ENCODE assay signal across 14 mouse cellular contexts in the genomic region with DNA sequence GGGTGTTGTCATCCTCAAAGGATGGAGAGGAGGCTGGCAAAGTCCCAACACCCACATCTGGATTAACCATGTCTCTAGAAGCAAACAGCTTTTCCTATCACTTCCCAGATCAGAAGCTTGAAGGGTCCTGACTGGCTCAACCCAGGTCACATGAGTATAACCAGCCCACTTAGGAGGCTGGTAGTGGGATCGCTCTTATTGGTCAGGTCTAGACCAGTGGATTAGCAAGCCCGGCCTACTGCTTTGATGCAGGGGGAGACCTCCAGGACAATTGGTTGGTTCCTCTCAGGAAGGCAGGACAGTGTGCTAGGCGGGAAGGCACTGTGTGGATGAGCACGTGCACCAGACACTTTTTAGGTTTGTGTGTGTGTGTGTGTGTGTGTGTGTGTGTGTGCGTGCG.
"Had no signal": no experiment of that assay in that cellular context is flagged by ENCODE, and none has a peak within 500 bp of the region (broad histone marks: within the 10 kb centered on the region; RNA-seq: fewer than 3 reads in every experiment).

No protein-coding gene starts in this region.

- H3K27me3 ChIP-seq: limb, embryonic 15.5 days; midbrain, embryonic 13.5 days had no signal

- H3K27ac ChIP-seq: limb, embryonic 15.5 days; liver, embryonic 14.5 days; macrophage; midbrain, embryonic 13.5 days; stomach, postnatal 0 days had no signal

- ATAC-seq: liver, postnatal 0 days; lung, postnatal 0 days; midbrain, embryonic 13.5 days had no signal

- H3K9me3 ChIP-seq: midbrain, embryonic 13.5 days had no signal

- H3K4me1 ChIP-seq: midbrain, embryonic 13.5 days had no signal

- H3K4me3 ChIP-seq: limb, embryonic 15.5 days; midbrain, embryonic 13.5 days had no signal

- H3K9ac ChIP-seq: limb, embryonic 15.5 days; liver, embryonic 14.5 days; liver, postnatal 0 days; lung, embryonic 14.5 days; midbrain, embryonic 13.5 days had no signal

- H3K4me2 ChIP-seq: limb, embryonic 15.5 days; liver, embryonic 11.5 days; lung, embryonic 14.5 days; midbrain, embryonic 13.5 days had no signal

- DNase-seq: kidney, adult 18-20 months; kidney, adult 9 months; kidney, postnatal 14 days; kidney, postnatal 4 days; liver, postnatal 0 days; lung, embryonic 14.5 days; thymus, postnatal 25 days had no signal

- H3K36me3 ChIP-seq: limb, embryonic 15.5 days; midbrain, embryonic 13.5 days had no signal
